Mouse (Mus musculus) embryo, embryonic 10.5 days (tissue): Measurements from ENCODE around the gene Zbtb32.

ENCODE experiments used
- DNase-seq: peaks from one replicate; pipeline ENCODE4 v3.0.0-alpha.2; 2015; ENCODE audit warnings: low spot score

The Zbtb32 gene

DNA sequence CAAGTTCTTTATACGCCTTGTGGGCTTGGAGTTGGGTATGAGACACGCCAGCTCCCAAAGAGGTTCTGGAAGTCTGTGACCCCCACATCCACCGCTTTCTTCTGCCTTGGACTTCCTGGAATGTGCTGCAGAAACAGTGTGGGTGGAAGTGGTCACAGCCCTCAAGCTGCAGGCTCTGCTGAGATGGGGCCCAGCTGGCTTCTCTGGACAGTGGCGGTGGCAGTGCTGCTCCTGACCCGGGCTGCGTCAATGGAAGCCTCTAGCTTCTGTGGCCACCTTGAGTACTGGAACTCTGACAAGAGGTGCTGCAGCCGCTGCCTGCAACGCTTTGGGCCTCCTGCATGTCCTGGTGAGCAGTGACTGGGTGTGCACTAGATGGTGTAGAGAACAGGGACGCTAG lies 32.7 kb downstream of the Zbtb32 start:
- no peak for DNase-seq

GRCm38 (mm10) chr7:30564970-30565571 lies 33.6 kb downstream of the Zbtb32 start, which contains the start of gene Igflr1:
Igflr1 (plus strand) TSS chr7:30565427.
- DNase-seq, result no peak

DNA sequence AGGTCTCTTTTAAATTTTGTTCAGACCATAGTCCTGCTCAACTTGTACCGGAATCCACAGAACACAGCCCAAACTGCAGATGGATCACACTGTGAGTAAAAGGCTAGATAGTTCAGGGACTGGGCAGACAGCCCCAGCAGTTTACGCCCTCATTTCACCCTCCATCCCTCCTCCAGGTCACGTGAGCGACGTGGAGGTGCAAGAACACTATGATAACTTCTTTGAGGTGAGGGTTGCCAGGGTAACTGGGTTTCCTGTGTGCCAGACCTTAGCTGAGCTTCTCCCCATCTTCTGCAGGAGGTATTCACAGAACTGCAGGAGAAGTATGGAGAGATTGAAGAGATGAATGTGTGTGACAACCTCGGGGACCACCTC lies 34.8 kb downstream of the Zbtb32 start:
- DNase-seq, result no peak

DNA sequence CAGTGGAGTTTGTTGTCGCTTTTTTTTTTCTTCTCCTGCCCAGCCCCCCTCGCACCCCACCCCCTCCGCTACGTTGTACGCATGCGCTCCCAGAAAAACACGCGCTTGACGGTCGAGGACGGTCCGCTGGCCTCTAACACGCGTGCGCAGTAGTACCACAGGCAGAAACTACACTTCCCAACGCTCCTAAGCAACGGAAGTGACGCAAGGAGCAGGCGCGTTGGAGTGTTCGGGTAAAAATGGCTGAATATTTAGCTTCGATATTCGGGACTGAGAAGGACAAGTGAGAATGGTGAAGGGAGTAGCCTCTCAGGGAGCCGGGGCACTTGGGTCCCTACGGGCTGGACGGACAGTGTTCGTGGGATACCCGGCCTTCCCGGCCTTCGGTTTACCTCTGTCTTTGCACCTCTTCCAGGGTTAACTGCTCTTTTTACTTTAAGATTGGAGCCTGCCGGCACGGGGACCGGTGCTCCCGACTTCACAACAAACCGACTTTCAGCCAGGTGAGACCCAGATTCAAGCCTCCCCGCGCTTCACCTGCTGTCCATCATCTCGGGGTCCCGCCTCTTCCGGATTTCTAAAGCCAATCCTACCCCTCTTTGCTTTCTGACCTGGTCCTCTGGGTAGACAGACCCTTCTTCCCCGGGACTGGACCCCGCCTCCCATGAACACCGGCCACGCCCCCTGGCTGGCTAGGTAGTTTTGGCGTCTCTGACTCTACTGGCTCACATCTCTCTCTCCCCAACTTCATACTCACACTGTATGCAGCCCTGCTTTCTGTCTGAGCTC lies 35.4 kb downstream of the Zbtb32 start, which contains the start of the genes U2af1l4, Gm49396 and Psenen:
Gene U2af1l4 (plus strand): TSS at position 185 of the 789 bp plus-strand sequence.
Gene Gm49396 (plus strand): TSS at position 228 of the 789 bp plus-strand sequence.
Gene Psenen (minus strand): TSS at position 511 of the 789 bp plus-strand sequence.
- DNase-seq, result peak; percentile 100

- no peak for DNase-seq
These were observed 36.1 kb downstream of the Zbtb32 start for GRCm38 (mm10) chr7:30562526-30563116.

GRCm38 (mm10) chr7:30560296-30560695 lies 38.4 kb downstream of the Zbtb32 start:
- no peak for DNase-seq

DNA sequence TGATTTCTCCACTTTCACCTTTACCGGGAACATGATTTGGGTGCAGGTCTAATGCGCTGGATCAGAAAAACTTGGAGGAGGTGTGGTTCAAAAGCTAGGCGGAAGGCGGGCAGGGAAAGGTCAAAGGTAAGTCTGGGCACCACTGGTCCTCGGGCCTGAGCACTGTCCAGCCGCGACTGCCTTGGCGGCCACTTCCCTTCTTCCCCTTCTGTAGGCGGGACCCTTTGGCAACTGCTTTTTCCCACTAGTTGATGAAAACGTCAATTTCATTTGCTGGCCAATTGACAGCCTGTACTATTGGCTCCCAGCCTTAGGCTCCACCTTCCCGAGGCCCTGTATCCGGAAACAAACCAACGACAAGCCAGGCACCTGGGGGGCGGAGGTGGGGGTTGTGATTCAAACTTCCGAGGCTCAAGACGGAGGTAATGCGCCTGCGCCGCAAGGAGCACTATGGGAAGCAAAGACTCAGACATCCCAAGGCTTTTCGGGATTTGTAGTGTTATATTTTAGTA lies 39.2 kb downstream of the Zbtb32 start, which contains the start of gene Lin37:
Gene Lin37 (minus strand): TSS at position 396 of the 512 bp plus-strand sequence.
- peak; percentile 99 for DNase-seq

DNA sequence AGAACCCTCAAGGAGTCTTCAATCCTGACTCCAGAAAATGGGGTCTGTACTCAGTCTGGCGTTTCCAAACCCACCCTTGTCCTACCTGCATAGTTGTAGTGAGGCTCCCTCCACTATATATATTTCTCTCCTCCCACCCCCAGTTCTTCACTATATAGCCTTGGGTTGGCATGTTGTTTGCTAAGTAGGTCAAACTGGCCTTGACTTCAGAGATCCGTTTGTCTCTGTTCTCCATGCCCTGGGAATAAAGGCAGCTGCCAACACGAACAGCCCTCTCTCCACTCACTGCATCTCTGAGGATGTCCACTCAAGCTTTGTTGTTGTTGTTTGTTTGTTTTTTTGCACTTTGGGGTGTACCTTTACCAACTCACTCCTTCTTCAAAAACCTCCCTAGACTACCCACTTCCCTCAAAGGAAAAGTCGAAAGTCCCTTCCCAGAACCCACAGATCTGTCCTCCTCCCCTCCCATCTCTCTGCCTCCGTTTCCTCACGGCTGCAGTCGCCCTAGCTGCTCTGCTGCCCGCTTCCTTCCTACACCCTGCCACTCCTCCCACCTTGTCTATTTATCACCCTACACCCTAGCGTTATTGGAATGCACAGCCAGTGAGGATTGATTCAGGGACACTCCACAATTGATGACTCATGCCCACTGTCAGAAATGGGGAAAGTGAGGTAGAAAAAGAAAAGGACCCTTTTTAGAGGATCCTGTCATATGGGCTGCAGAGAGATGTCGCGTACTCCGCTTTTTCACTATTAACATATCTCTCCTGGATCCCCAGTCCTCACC lies 39.9 kb downstream of the Zbtb32 start:
- peak; percentile 2 for DNase-seq

GRCm38 (mm10) chr7:30557901-30558514 lies 40.7 kb downstream of the Zbtb32 start:
- no peak for DNase-seq

DNA sequence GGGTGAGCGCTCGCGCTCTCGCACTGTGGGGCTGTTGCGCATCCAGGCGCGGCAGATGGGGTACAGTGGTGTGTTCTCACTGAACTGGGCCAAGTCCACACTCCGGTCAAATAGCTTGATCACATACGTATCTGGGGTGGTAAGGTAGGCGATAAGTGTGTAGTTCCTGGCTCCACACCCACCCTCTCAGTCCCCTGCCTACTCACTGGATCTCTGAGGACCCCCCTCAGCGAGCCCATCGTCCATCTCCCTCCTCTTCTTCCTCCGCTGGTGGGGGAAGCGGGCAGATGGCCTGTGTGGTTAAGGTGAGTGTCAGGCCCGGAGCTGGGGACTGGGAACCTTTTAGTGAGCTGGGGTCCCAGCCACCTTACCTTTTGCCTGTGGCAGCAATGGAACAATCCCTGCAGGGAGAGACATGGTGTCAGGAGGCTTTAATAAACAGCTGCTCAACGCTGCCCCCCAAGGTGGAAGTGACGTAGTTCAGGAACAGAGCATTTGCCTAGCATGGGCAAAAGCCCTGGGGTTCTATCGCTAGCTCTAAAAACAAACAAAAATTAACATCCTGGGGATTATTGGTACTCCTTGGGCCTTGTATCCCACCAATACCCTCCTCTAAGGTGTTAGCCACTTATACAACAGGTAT lies 41.7 kb downstream of the Zbtb32 start:
- no peak for DNase-seq

DNA sequence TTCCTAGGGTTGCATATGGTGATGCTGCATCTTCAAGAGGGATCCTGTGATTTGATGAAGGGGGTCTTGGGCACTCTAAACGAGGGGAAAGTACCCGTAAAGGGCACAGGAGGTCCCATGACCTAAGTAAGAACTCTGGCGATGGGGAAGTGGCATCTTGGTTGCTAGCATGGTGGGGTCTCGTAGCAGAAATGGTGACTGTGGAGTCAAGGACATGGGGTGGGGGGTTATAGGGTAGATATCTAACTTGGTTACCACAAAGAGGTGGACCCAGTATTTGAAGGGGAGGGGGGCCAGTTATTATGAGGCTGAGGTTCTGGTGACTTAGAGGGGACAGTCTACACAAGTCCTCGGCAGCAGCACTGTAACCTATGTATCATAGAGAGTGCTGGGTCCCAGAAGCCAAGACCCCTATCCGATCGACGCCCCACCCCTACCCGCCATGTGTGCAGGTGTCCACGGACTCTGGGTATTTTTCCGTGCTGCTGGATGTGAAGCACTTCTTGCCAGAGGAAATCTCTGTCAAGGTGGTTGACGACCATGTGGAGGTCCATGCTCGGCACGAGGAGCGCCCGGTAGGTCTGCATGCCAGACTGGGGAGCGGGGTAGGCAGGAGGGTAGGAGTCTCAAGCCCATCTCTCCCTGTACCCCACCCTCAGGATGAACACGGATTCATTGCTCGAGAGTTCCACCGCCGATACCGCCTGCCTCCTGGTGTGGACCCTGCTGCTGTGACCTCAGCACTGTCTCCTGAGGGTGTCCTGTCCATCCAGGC lies 44.7 kb downstream of the Zbtb32 start:
- no peak for DNase-seq

GRCm38 (mm10) chr7:30553021-30553589 lies 45.6 kb downstream of the Zbtb32 start:
- no peak for DNase-seq

GRCm38 (mm10) chr7:30552102-30553020 lies 46.3 kb downstream of the Zbtb32 start, which contains the start of the genes Hspb6 and Proser3:
Hspb6 (plus strand) TSS chr7:30552178.
Proser3 (minus strand) TSS chr7:30552299.
- DNase-seq, result peak; percentile 99

DNA sequence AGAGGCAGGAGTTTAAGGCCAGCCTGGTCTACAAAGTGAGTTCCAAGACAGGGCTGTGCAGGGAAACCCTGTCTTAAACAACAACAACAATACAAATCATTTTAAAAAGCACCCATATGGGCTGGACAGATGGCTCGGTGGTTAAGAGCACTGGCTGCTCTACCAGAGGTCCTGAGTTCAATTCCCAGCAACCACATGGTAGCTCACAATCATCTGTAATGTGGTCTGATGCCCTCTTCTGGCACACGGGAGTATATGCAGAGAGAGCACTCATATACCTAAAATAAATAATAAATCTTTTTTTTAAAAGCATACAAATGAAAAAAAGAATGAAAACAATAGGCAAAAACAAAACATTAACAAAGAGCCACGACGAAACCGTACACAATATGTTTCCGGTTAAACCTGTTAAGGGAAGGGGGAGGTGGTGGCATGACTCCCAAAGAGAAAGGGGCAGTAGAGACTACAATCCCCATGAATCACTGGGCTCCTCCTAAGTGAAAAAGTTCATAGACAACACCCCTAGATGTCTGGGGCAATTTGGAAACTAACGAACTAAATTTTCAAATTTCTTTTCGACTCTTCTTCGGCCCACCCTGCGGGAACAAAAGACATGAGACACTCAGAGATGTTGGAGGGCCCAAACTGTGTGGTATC lies 47.1 kb downstream of the Zbtb32 start:
- DNase-seq, result peak; percentile 90

DNA sequence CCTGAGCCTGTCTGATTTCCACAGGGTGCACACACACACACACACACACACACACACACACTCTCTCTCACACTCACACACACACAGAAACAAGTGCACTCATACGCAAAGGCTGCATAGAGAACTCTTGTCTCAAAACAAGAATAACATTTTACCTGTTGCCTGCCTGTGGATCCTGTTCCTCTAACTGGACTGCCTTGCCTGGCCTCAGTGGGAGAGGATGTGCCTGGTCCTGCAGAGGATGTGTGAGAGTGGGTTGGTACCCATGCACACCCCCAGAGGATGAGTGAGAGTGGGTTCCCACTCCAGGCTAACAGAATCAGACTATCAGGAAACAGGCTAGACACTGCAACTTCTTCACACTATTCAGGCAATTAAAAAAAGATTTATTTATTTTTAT lies 48.1 kb downstream of the Zbtb32 start:
- no peak for DNase-seq

GRCm38 (mm10) chr7:30549880-30550279 lies 48.8 kb downstream of the Zbtb32 start:
- no peak for DNase-seq

GRCm38 (mm10) chr7:30544327-30544726 lies 54.4 kb downstream of the Zbtb32 start:
- DNase-seq, result no peak

- DNase-seq, result no peak
These were observed 58.1 kb downstream of the Zbtb32 start for GRCm38 (mm10) chr7:30540572-30540971.
